Mouse (Mus musculus) liver, embryonic 16.5 days (tissue): ENCODE data around the gene Ank3. TPM values are rescaled to one million over a fixed set of nuclear protein-coding genes. Genes with fewer than 3 reads are reported as not detected.

Experiments used
- ATAC-seq: fragments of 200-750 bp; cut with Nextera tagmentation; 2 replicates; pipeline ENCODE4 v1.8.0; 2017; ENCODE audit warnings: low read depth, mild to moderate bottlenecking, moderate number of reproducible peaks, moderate library complexity
- H3K27ac ChIP-seq: fragments of 300-500 bp; sonication (generic); 2 replicates; pipeline ENCODE4 v1.5.1; 2014; ENCODE audit warnings: mild to moderate bottlenecking, low read length
- H3K27me3 ChIP-seq: fragments of 300-500 bp; sonication (generic); 2 replicates; pipeline ENCODE4 v1.6.1; 2014; ENCODE audit warnings: low read depth, low read length, mixed read lengths; ENCODE audit not compliant: control insufficient read depth, insufficient read depth
- H3K36me3 ChIP-seq: fragments of 300-500 bp; sonication (generic); 2 replicates; pipeline ENCODE4 v1.6.1; 2014; ENCODE audit warnings: mild to moderate bottlenecking; ENCODE audit not compliant: control insufficient read depth, insufficient read depth
- H3K4me1 ChIP-seq: fragments of 300-500 bp; sonication (generic); 2 replicates; pipeline ENCODE4 v1.6.1; 2014; ENCODE audit warnings: low read depth, low read length, mixed read lengths; ENCODE audit not compliant: control insufficient read depth
- H3K4me2 ChIP-seq: fragments of 300-500 bp; sonication (generic); 2 replicates; pipeline ENCODE4 v1.6.1; 2014; ENCODE audit warnings: low read depth, low read length, mixed read lengths
- H3K4me3 ChIP-seq: fragments of 300-500 bp; sonication (generic); 2 replicates; pipeline ENCODE4 v1.5.1; 2014; ENCODE audit warnings: low read depth, mild to moderate bottlenecking, low read length
- H3K9ac ChIP-seq: fragments of 300-500 bp; sonication (generic); 2 replicates; pipeline ENCODE4 v1.6.1; 2014; ENCODE audit warnings: low read depth, low read length
- H3K9me3 ChIP-seq: fragments of 300-500 bp; sonication (generic); replicated peaks from 2 replicates; pipeline ENCODE4 v1.6.1; 2016; ENCODE audit warnings: low read length; ENCODE audit not compliant: control insufficient read depth
- WGBS: fragments of 180-500 bp; shearing (Covaris S2); extraction: QIAGEN DNeasy Blood & Tissue Kit; methylation state at CpG from one replicate; pipeline ENCODE4 v1.1.7; 2014; ENCODE audit not compliant: insufficient replicate concordance; 5-methylcytosine and 5-hydroxymethylcytosine counted together
- polyA plus RNA-seq: library from polyadenylated mRNA; unstranded; fragments of >200 nt; fragmentation: Nextera tagmentation; extraction: Ambion mirVana; gene quantifications from 2 replicates; pipeline ENCODE4 v1.2.1, GENCODE M21; 2015

Gene Ank3
- polyA plus RNA-seq, 1 experiment from 2014 or later: 14.0 TPM

DNA sequence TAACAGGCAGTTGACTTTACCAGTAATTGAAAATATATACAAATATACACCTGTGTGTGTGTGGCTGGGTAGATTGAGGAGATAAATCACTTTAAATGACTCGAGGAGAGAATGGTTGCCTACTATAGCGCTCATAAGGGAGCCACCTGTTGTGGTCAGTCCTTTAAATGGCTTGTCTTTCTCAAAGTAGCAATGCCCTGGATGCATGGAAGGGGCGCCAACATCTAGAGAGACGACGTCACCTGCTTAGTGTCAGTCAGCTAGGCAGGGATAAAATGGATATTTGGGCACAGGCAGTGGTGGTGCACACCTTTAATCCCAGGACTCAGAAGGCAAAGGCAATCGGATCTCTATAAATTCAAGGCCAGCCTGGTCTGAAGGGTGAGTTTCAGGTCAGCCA is 29.3 kb upstream of the Ank3 start:
- no peaks in the 10 kb centered on the region for H3K27me3 ChIP-seq
- H3K27ac ChIP-seq: no peak overlapping the region
- no peaks in the 10 kb centered on the region for H3K9me3 ChIP-seq
- no peak overlapping the region for H3K4me2 ChIP-seq
- no peak for ATAC-seq
- no peaks in the 10 kb centered on the region for H3K4me1 ChIP-seq
- no peak overlapping the region for H3K9ac ChIP-seq
- 69% methylated on average over 6 of the region's 6 CpGs for WGBS
- H3K4me3 ChIP-seq: no peak overlapping the region
- no peaks in the 10 kb centered on the region for H3K36me3 ChIP-seq

DNA sequence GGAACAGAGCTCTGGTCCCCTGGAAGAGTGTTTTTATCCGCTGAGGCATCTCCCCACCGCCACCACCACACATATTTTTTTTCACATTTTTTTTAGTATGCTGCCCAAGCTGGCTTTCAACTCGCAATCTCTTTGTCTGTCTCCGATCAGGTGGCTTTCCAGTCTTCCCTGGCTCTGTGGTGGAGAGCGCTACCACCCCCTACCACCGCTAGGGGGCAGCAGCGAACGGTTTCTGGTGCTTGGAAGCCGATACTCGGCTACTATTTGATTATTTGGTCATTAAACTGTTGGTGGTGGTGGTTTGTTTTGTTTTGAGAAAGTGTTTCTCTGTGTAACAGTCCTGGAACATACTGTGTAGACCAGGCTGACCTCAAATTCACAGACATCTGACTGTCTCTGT is 27.1 kb upstream of the Ank3 start:
- 16% methylated on average over 10 of the region's 10 CpGs for WGBS
- no peak overlapping the region for H3K27ac ChIP-seq
- H3K9ac ChIP-seq: no peak overlapping the region
- H3K4me3 ChIP-seq: no peak overlapping the region
- no peaks in the 10 kb centered on the region for H3K27me3 ChIP-seq
- no peaks in the 10 kb centered on the region for H3K36me3 ChIP-seq
- H3K4me1 ChIP-seq: no peaks in the 10 kb centered on the region
- ATAC-seq: no peak
- H3K9me3 ChIP-seq: no peaks in the 10 kb centered on the region
- no peak overlapping the region for H3K4me2 ChIP-seq

DNA sequence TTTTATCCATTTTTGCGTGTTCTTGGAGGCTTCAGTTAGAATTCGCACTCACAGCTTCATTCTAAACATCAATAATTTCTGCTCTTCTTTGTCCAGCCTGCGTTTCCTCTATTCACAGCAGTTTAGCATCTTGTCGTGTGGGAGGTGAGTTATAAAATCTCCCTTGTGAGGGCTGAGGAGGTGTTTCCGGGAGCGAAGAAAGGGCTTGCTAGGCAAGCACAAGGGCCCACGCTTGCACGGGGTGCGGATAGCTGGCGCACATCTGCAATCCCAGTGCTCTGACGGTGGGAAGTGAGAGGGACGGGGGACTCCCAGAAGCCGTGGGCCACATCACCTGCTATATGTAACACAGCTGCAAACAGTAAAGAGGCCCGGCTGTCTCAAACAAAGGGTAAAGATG is 26.5 kb upstream of the Ank3 start:
- H3K27ac ChIP-seq: no peak overlapping the region
- H3K4me2 ChIP-seq: no peak overlapping the region
- ATAC-seq: no peak
- no peaks in the 10 kb centered on the region for H3K4me1 ChIP-seq
- 77% methylated on average over 14 of the region's 14 CpGs for WGBS
- no peak overlapping the region for H3K4me3 ChIP-seq
- H3K36me3 ChIP-seq: no peaks in the 10 kb centered on the region
- H3K9me3 ChIP-seq: no peaks in the 10 kb centered on the region
- H3K9ac ChIP-seq: no peak overlapping the region
- no peaks in the 10 kb centered on the region for H3K27me3 ChIP-seq

DNA sequence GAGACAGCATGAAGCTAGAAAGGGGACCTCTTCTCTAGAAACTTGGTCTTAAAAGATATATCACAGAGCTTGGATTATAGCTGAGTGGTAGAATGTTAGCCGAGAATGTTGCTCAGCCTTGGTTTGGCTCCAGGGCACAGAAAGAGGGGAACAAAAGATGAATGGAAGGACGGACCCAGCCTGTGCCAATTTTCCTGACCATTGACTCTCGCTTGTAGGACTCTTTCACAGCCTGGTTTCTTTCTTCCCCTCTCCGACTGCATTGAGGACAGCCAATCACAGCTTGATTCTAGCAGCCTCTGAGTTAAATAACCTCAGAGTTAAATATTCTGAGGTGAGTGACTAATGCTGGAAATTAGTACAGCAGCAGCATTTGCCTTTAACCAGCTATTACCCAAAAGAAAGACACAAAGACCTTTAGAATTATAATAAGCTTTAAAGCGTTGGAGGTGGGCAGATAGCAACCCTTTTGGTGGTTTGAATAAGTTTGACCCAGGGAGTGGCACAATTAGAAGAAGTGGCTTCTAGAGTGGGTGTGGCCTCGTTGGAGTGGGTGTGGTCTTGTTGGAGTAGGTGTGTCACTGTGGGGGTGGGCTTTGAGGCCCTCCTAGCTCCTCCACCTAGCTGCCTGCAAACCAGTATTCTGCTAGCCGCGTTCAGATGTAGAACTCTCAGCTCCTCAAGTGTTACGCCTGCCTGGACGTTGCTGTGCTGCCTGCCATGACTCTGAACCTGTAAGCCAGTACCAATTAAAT is 24.6 kb upstream of the Ank3 start:
- no peak overlapping the region for H3K9ac ChIP-seq
- H3K4me1 ChIP-seq: no peaks in the 10 kb centered on the region
- H3K4me3 ChIP-seq: no peak overlapping the region
- H3K36me3 ChIP-seq: no peaks in the 10 kb centered on the region
- no peak overlapping the region for H3K27ac ChIP-seq
- ATAC-seq: no peak
- no peaks in the 10 kb centered on the region for H3K9me3 ChIP-seq
- no peak overlapping the region for H3K4me2 ChIP-seq
- WGBS: 59% methylated on average over 10 of the region's 10 CpGs
- no peaks in the 10 kb centered on the region for H3K27me3 ChIP-seq

DNA sequence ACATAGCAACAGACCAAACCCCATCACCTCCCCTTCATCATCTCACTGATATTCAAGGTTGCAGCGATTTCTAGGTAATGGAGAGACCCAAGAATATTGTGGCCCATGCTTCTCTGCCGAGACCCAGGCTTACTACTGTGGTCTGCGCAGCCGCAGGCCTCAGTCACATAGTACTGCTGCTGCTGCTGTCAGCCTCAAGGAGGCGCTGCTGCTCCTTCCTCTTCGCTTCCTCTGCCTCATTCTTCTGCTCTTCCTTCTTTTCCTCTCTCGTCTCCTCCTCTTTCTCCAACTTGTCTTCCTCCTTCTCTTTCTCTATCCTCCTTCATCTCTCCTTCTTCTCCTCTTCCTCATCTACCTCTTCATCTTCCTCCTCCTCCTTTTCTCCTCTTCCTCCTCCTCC is 23.4 kb upstream of the Ank3 start:
- H3K9ac ChIP-seq: no peak overlapping the region
- H3K4me3 ChIP-seq: no peak overlapping the region
- H3K27me3 ChIP-seq: no peaks in the 10 kb centered on the region
- H3K36me3 ChIP-seq: no peaks in the 10 kb centered on the region
- H3K27ac ChIP-seq: no peak overlapping the region
- no peak for ATAC-seq
- no peaks in the 10 kb centered on the region for H3K9me3 ChIP-seq
- 47% methylated on average over 7 of the region's 7 CpGs for WGBS
- no peak overlapping the region for H3K4me2 ChIP-seq
- H3K4me1 ChIP-seq: no peaks in the 10 kb centered on the region

DNA sequence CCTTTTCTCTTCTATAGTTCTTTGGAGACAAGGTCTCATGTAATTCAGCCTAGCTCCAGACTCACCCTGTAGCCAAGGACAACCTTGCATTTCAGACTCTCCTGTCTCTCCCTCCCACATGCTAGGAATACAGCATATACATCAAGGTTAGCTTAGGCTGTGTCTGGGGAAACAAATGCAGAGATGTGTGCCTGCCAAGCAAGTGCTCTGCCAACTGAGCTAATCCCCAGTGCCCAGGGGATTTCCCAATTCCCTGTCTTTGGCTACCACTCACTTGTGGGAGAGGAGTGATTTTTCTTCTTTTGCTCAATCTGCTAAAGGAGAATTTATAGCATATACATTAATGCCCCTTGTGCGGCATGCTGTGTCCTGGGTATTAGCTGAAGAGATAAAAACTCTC is 15.4 kb upstream of the Ank3 start:
- Histone ChIP-seq H3K27ac (no peak overlapping the region), H3K4me3 (no peak overlapping the region), H3K27me3 (no peaks in the 10 kb centered on the region), H3K4me2 (no peak overlapping the region), H3K9me3 (no peaks in the 10 kb centered on the region), H3K4me1 (no peaks in the 10 kb centered on the region), H3K9ac (no peak overlapping the region), H3K36me3 (no peaks in the 10 kb centered on the region)
- ATAC-seq: no peak
- 75% methylated on average over 1 of the region's 1 CpGs for WGBS

DNA sequence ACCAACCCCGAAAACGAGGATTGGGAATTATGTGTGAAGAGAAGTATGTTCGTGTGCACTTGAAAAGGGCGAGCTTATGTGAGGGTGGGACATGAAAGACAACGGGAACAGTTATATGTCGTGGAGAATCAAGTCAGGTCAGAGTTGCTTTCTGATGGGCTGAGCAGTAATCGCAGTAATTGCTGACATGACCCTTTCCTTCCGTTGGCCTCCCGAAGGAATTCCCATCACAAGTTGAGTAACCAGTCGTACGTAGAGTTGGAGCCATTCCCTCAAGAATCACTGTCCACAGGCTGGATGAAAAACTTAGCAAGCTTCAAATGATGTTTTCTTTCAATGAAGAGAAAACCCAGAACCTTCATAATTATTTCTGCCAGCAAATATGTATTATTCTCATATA is 13.9 kb upstream of the Ank3 start:
- Histone ChIP-seq H3K27me3 (no peaks in the 10 kb centered on the region), H3K4me2 (no peak overlapping the region), H3K9me3 (no peaks in the 10 kb centered on the region), H3K9ac (no peak overlapping the region), H3K4me3 (no peak overlapping the region), H3K36me3 (no peaks in the 10 kb centered on the region), H3K27ac (no peak overlapping the region), H3K4me1 (no peaks in the 10 kb centered on the region)
- 69% methylated on average over 11 of the region's 11 CpGs for WGBS
- ATAC-seq: no peak

DNA sequence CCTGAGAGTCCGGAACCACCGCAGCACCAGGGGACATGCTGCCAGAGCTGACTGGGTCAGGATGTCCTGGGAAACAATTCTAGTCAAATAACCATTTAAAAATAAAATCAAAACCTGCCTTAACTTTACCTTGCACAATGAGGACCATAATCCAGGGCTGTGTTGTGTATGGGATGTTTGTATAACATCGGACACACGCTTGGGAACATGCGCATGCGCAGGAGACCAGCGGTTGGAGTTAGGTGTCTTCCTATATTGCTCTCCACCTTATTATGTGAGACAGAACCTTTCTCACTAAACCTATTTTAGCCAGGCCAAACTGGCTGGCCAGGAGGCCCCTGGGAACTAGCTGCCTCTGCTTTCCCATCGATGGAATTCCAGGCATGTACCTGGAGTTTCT is 13.4 kb upstream of the Ank3 start:
- no peak overlapping the region for H3K27ac ChIP-seq
- no peaks in the 10 kb centered on the region for H3K36me3 ChIP-seq
- no peaks in the 10 kb centered on the region for H3K9me3 ChIP-seq
- H3K4me1 ChIP-seq: no peaks in the 10 kb centered on the region
- H3K9ac ChIP-seq: no peak overlapping the region
- H3K4me3 ChIP-seq: no peak overlapping the region
- ATAC-seq: no peak
- H3K4me2 ChIP-seq: no peak overlapping the region
- no peaks in the 10 kb centered on the region for H3K27me3 ChIP-seq
- 78% methylated on average over 8 of the region's 8 CpGs for WGBS

DNA sequence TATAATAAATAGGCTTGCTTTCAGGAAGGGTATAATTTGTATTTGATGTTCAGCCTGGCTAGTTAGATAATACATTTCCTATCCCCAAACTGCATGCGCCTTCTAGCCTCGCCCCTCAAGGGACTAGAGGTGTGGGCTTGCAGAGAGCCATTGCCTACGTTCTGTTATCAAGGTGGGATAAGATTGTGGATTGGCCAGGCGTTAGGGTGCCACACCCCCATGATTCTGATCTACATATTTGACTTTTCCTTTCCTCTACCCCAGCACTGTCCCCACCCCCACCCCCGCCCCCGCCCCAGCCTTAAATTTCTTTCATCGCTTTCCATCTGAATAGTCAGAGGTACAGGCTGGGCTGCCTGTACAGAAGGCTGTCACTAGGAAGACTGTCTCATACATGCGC is 11.8 kb upstream of the Ank3 start:
- WGBS: 63% methylated on average over 8 of the region's 8 CpGs
- H3K4me1 ChIP-seq: no peaks in the 10 kb centered on the region
- H3K9me3 ChIP-seq: no peaks in the 10 kb centered on the region
- H3K27me3 ChIP-seq: no peaks in the 10 kb centered on the region
- H3K9ac ChIP-seq: no peak overlapping the region
- no peak for ATAC-seq
- no peaks in the 10 kb centered on the region for H3K36me3 ChIP-seq
- no peak overlapping the region for H3K4me2 ChIP-seq
- H3K4me3 ChIP-seq: no peak overlapping the region
- no peak overlapping the region for H3K27ac ChIP-seq
